Mouse (Mus musculus): ENCODE measurements around the gene Dio1. TPM values are rescaled to one million over a fixed set of nuclear protein-coding genes. Genes with fewer than 3 reads are reported as not detected.

The Dio1 gene
- total and polyA plus RNA-seq, 3 experiments = 0.13 TPM; not detected in 2

DNA sequence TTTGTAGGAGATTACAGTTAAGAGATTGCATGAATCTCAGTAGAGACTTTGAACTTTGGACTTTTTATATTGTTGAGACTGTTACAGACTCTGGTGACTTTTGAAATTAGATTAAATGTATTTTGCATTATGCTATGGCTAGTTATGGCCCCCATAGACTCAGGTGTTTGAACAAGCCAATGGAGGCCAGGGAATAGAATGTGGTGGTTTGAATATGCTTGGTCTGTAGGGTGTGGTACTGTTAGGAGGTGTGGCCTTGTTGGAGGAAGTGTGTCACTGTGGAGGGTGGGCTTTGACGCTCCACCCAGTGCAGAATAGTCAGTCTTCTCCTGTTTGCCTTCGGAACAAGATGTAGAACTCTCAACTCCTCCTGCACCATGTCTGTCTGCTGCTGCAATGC lies 16.1 kb upstream of the Dio1 start:
- TF ChIP-seq TAL1 (IDR thresholded peaks at IDR 0.05; ENCODE audit: low read length) (no peak), HCFC1 (IDR thresholded peaks at IDR 0.05; ENCODE audit: low read depth, low read length) (no peak), ETS1 (IDR thresholded peaks at IDR 0.05; ENCODE audit: low read depth, low read length) (no peak), MYC (IDR thresholded peaks at IDR 0.05; ENCODE audit: low read depth, low read length) (no peak), JUND (IDR thresholded peaks at IDR 0.05; ENCODE audit: low read depth, low read length) (no peak), NELFE (IDR thresholded peaks at IDR 0.05; ENCODE audit: low read depth, low read length) (no peak), E2F4 (IDR thresholded peaks at IDR 0.05; ENCODE audit: borderline replicate concordance, low read depth, low read length) (no peak), MYB (IDR thresholded peaks at IDR 0.05; ENCODE audit: low read depth, low read length) (no peak), CHD2 (IDR thresholded peaks at IDR 0.05; ENCODE audit: low read length) (no peak), SMC3 (IDR thresholded peaks at IDR 0.05; ENCODE audit: low read depth, low read length) (no peak), RCOR1 (IDR thresholded peaks at IDR 0.05; ENCODE audit: low read depth, low read length) (no peak), ZMIZ1 (IDR thresholded peaks at IDR 0.05; ENCODE audit: low read depth, low read length) (no peak), ZKSCAN1 (IDR thresholded peaks at IDR 0.05; ENCODE audit: low read depth, low read length) (no peak), BHLHE40 (IDR thresholded peaks at IDR 0.05; ENCODE audit: borderline replicate concordance, low read depth, low read length) (no peak), EP300 (IDR thresholded peaks at IDR 0.05; ENCODE audit: low read depth in 1 of 2, low read length in 2 of 2) (no peak), USF1 (IDR thresholded peaks at IDR 0.05; ENCODE audit: low read depth, low read length) (no peak), CHD1 (IDR thresholded peaks at IDR 0.05; ENCODE audit: low read depth, low read length) (no peak), SIN3A (IDR thresholded peaks at IDR 0.05; ENCODE audit: low read length) (no peak), GABPA (IDR thresholded peaks at IDR 0.05; ENCODE audit: low read depth, low read length) (no peak)
- Histone ChIP-seq H3K79me2 (ENCODE audit: control insufficient read depth, insufficient read depth, low read length, poor library complexity) (no peaks in the 10 kb centered on the region), H3K4me1 (ENCODE audit: control insufficient read depth in 1 of 2, insufficient read depth in 2 of 2, low read length in 2 of 2) (no peaks in the 10 kb centered on the region; a peak in 1 of 4 replicates), H3K36me3 (ENCODE audit: control insufficient read depth in 1 of 2, insufficient read depth in 2 of 2, low read length in 2 of 2) (peaks cover 0 to 2% of the 10 kb centered on the region in 2 experiments; a peak in 1 of 4 replicates), H3K27ac (ENCODE audit: control insufficient read depth, low read depth, low read length) (no peak overlapping the region), H3K9me3 (replicated peaks; ENCODE audit: insufficient read depth, low read length) (no peaks in the 10 kb centered on the region), H3K4me3 (ENCODE audit: control insufficient read depth in 1 of 2, insufficient read depth in 1 of 2, low read depth in 2 of 2, low read length in 2 of 2) (no peak overlapping the region), H3K27me3 (ENCODE audit: control insufficient read depth in 1 of 2, insufficient read depth in 2 of 2, low read length in 2 of 2) (no peaks in the 10 kb centered on the region), H3K9ac (ENCODE audit: control insufficient read depth, low read depth, low read length, poor library complexity, severe bottlenecking) (no peak overlapping the region)
- DNase-seq (ENCODE audit: low read depth, low spot score) = peak; percentile 21

GRCm38 (mm10) chr4:107321041-107321440 lies 14.1 kb upstream of the Dio1 start:
- no peak overlapping the region for H3K27ac ChIP-seq (ENCODE audit: control insufficient read depth, low read depth, low read length)
- H3K27me3 ChIP-seq (ENCODE audit: control insufficient read depth in 1 of 2, insufficient read depth in 2 of 2, low read length in 2 of 2) = no peaks in the 10 kb centered on the region
- peaks cover 0 to 2% of the 10 kb centered on the region in 2 experiments; a peak in 1 of 4 replicates for H3K36me3 ChIP-seq (ENCODE audit: control insufficient read depth in 1 of 2, insufficient read depth in 2 of 2, low read length in 2 of 2)
- no peaks in the 10 kb centered on the region; a peak in 1 of 4 replicates for H3K4me1 ChIP-seq (ENCODE audit: control insufficient read depth in 1 of 2, insufficient read depth in 2 of 2, low read length in 2 of 2)
- H3K79me2 ChIP-seq (ENCODE audit: control insufficient read depth, insufficient read depth, low read length, poor library complexity) = no peaks in the 10 kb centered on the region
- TF ChIP-seq CHD2 (IDR thresholded peaks at IDR 0.05; ENCODE audit: low read length) (no peak), POLR2AphosphoS2 (IDR thresholded peaks at IDR 0.05; ENCODE audit: low read length) (no peak), ZMIZ1 (IDR thresholded peaks at IDR 0.05; ENCODE audit: low read depth, low read length) (no peak), CTCF (IDR thresholded peaks at IDR 0.05 in 2 of 3, conservative IDR thresholded peaks at IDR 0.05 in 1 of 3; ENCODE audit: control insufficient read depth in 1 of 3, insufficient read depth in 1 of 3, low read depth in 2 of 3, low read length in 3 of 3, poor library complexity in 1 of 3, severe bottlenecking in 1 of 3) (no peak), POLR2AphosphoS5 (IDR thresholded peaks at IDR 0.05; ENCODE audit: borderline replicate concordance, low read depth, low read length) (no peak), NRF1 (IDR thresholded peaks at IDR 0.05; ENCODE audit: insufficient read depth, low read depth, low read length, poor library complexity, severe bottlenecking) (no peak), MAX (IDR thresholded peaks at IDR 0.05; ENCODE audit: low read length) (no peak), POLR2A (IDR thresholded peaks at IDR 0.05; ENCODE audit: control insufficient read depth in 1 of 2, insufficient read depth in 1 of 2, low read depth in 1 of 2, low read length in 2 of 2, poor library complexity in 1 of 2) (no peak), SMC3 (IDR thresholded peaks at IDR 0.05; ENCODE audit: low read depth, low read length) (no peak), TAL1 (IDR thresholded peaks at IDR 0.05; ENCODE audit: low read length) (no peak)
- H3K9ac ChIP-seq (ENCODE audit: control insufficient read depth, low read depth, low read length, poor library complexity, severe bottlenecking) = no peak overlapping the region
- no peak overlapping the region for H3K4me3 ChIP-seq (ENCODE audit: control insufficient read depth in 1 of 2, insufficient read depth in 1 of 2, low read depth in 2 of 2, low read length in 2 of 2)
- no peaks in the 10 kb centered on the region for H3K9me3 ChIP-seq (replicated peaks; ENCODE audit: insufficient read depth, low read length)
- DNase-seq (ENCODE audit: low read depth, low spot score) = no peak

Measured in MEL (cell line).